Mouse (Mus musculus) C2C12 (cell line): ENCODE results near the gene Dnajc6.

Source experiments
- CEBPB ChIP-seq: IDR thresholded peaks from one replicate; pipeline ENCODE4 v1.6.1; 2011; ENCODE audit warnings: low read depth, mild to moderate bottlenecking, control low read depth, moderate library complexity
- CTCF ChIP-seq: IDR thresholded peaks from one replicate; pipeline ENCODE4 v1.5.1; 2011; ENCODE audit not compliant: control insufficient read depth, insufficient read depth, insufficient read length
- FOSL1 ChIP-seq: IDR thresholded peaks from one replicate; pipeline ENCODE4 v1.8.0; 2011; ENCODE audit warnings: mild to moderate bottlenecking, low read length; ENCODE audit not compliant: poor library complexity, insufficient read depth, severe bottlenecking
- MAX ChIP-seq: IDR thresholded peaks from one replicate; pipeline ENCODE4 v1.6.1; 2011; ENCODE audit warnings: mild to moderate bottlenecking, control low read depth
- MYOD1 ChIP-seq: IDR thresholded peaks from one replicate; pipeline ENCODE4 v1.6.1; 2011; ENCODE audit warnings: low read depth; ENCODE audit not compliant: control insufficient read depth, insufficient read length
- MYOG ChIP-seq: IDR thresholded peaks from one replicate; pipeline ENCODE4 v1.6.1; 2011; ENCODE audit not compliant: control insufficient read depth, insufficient read length; ENCODE audit errors: extremely low read depth
- USF1 ChIP-seq: IDR thresholded peaks from one replicate; pipeline ENCODE4 v1.6.1; 2011; ENCODE audit warnings: low read depth, mild to moderate bottlenecking, control low read depth, moderate library complexity

- TF ChIP-seq CTCF (no peak), MAX (no peak), MYOD1 (no peak), USF1 (no peak), MYOG (no peak), CEBPB (no peak), FOSL1 (no peak)
Observed at GRCm38 (mm10) chr4:101669161-101669560, 172.7 kb downstream of the Dnajc6 start.
